Mouse (Mus musculus): ENCODE measurements around the gene Fmo2. TPM values are rescaled to one million over a fixed set of nuclear protein-coding genes. Genes with fewer than 3 reads are reported as not detected.

Gene Fmo2
- polyA plus RNA-seq (2021), result 0.42 TPM

- ATAC-seq (no peak), DNase-seq (ENCODE audit: low read depth, low spot score) (no peak)
- in situ Hi-C loops (cut with MboI; ENCODE audit: low pct_unique_long_range_greater_than_20kb), result loop anchor here (5.0 to 25.0 kb wide), 2 partner anchors 159 to 1014 kb away; no protein-coding TSS in a partner anchor
- no peak for TF ChIP-seq CTCF (IDR thresholded peaks at IDR 0.05)
- ChIA-PET POLR2A (no interaction called here), CTCF (interaction anchor here (0.8 to 1.4 kb wide), 8 partner anchors 11 to 172 kb away, joined by 3 to 4 read pairs (median 3); no protein-coding TSS in a partner anchor)
- peaks cover 19% of the 10 kb centered on the region for H3K27me3 ChIP-seq
Observed at GRCm38 (mm10) chr1:162897838-162898811, at the start of gene Fmo2. TSS of gene Fmo2 (minus strand) at chr1:162898726.

- DNase-seq (ENCODE audit: low read depth, low spot score), result no peak
- TF ChIP-seq CTCF (IDR thresholded peaks at IDR 0.05), result no peak
- in situ Hi-C loops (cut with MboI; ENCODE audit: low pct_unique_long_range_greater_than_20kb), result no loop called here
- CTCF ChIA-PET, result interaction anchor here (1.0 kb wide), 1 partner anchor 45 kb away, joined by 3 read pairs; no protein-coding TSS in a partner anchor
- POLR2A ChIA-PET, result interaction anchor here (0.5 to 1.2 kb wide), 2 partner anchors 9 to 1209 kb away, joined by 3 read pairs; no protein-coding TSS in a partner anchor
- no peak for ATAC-seq
- H3K27me3 ChIP-seq, result peaks cover 10% of the 10 kb centered on the region
Observed at GRCm38 (mm10) chr1:162947934-162948333, 49.4 kb upstream of the Fmo2 start.

- CTCF ChIA-PET, result interaction anchor here (1.0 kb wide), 1 partner anchor 45 kb away, joined by 3 read pairs; no protein-coding TSS in a partner anchor
- in situ Hi-C loops (cut with MboI; ENCODE audit: low pct_unique_long_range_greater_than_20kb), result no loop called here
- H3K27me3 ChIP-seq, result peaks cover 17% of the 10 kb centered on the region
- TF ChIP-seq CTCF (IDR thresholded peaks at IDR 0.05), result no peak
- DNase-seq (ENCODE audit: low read depth, low spot score) (no peak), ATAC-seq (no peak)
- POLR2A ChIA-PET, result interaction anchor here (1.2 kb wide), 1 partner anchor 8 kb away, joined by 3 read pairs; no protein-coding TSS in a partner anchor
Observed at GRCm38 (mm10) chr1:162946837-162947558, 48.5 kb upstream of the Fmo2 start.

GRCm38 (mm10) chr1:162943700-162944099, 45.2 kb upstream of the Fmo2 start:
- in situ Hi-C loops (cut with MboI; ENCODE audit: low pct_unique_long_range_greater_than_20kb), result no loop called here
- no peak for ATAC-seq
- H3K27me3 ChIP-seq, result peaks cover 23% of the 10 kb centered on the region
- CTCF ChIA-PET, result interaction anchor here (1.4 kb wide), 1 partner anchor 9 kb away, joined by 3 read pairs; no protein-coding TSS in a partner anchor
- POLR2A ChIA-PET, result no interaction called here
- no peak for TF ChIP-seq CTCF (IDR thresholded peaks at IDR 0.05)
- DNase-seq (ENCODE audit: low read depth, low spot score), result no peak

- DNase-seq (ENCODE audit: low read depth, low spot score), result no peak
- H3K27me3 ChIP-seq, result peaks cover 42% of the 10 kb centered on the region
- ChIA-PET CTCF (interaction anchor here (1.4 kb wide), 1 partner anchor 12 kb away, joined by 3 read pairs; no protein-coding TSS in a partner anchor), POLR2A (interaction anchor here (1.6 kb wide), 1 partner anchor 9 kb away, joined by 3 read pairs; no protein-coding TSS in a partner anchor)
- no peak for ATAC-seq
- in situ Hi-C loops (cut with MboI; ENCODE audit: low pct_unique_long_range_greater_than_20kb), result no loop called here
- no peak for TF ChIP-seq CTCF (IDR thresholded peaks at IDR 0.05)
Observed at GRCm38 (mm10) chr1:162938696-162939351, 40.3 kb upstream of the Fmo2 start.

- POLR2A ChIA-PET, result interaction anchor here (1.6 kb wide), 1 partner anchor 10 kb away, joined by 3 read pairs; no protein-coding TSS in a partner anchor
- no peak for TF ChIP-seq CTCF (IDR thresholded peaks at IDR 0.05)
- in situ Hi-C loops (cut with MboI; ENCODE audit: low pct_unique_long_range_greater_than_20kb), result no loop called here
- H3K27me3 ChIP-seq, result peaks cover 42% of the 10 kb centered on the region
- DNase-seq (ENCODE audit: low read depth, low spot score) (no peak), ATAC-seq (no peak)
- CTCF ChIA-PET, result interaction anchor here (1.4 kb wide), 1 partner anchor 12 kb away, joined by 3 read pairs; no protein-coding TSS in a partner anchor
Observed at GRCm38 (mm10) chr1:162937970-162938695, 39.6 kb upstream of the Fmo2 start.

GRCm38 (mm10) chr1:162937415-162937814, 38.9 kb upstream of the Fmo2 start, which contains the start of gene Fmo6:
TSS of gene Fmo6 (minus strand) at chr1:162937515.
- POLR2A ChIA-PET, result no interaction called here
- ATAC-seq, result no peak
- H3K27me3 ChIP-seq, result peaks cover 40% of the 10 kb centered on the region
- DNase-seq (ENCODE audit: low read depth, low spot score), result no peak
- CTCF ChIA-PET, result interaction anchor here (1.4 kb wide), 1 partner anchor 11 kb away, joined by 3 read pairs; no protein-coding TSS in a partner anchor
- TF ChIP-seq CTCF (IDR thresholded peaks at IDR 0.05), result no peak
- in situ Hi-C loops (cut with MboI; ENCODE audit: low pct_unique_long_range_greater_than_20kb), result no loop called here

- no peak for TF ChIP-seq CTCF (IDR thresholded peaks at IDR 0.05)
- in situ Hi-C loops (cut with MboI; ENCODE audit: low pct_unique_long_range_greater_than_20kb), result no loop called here
- ATAC-seq, result no peak
- CTCF ChIA-PET, result interaction anchor here (1.4 kb wide), 1 partner anchor 9 kb away, joined by 3 read pairs; no protein-coding TSS in a partner anchor
- POLR2A ChIA-PET, result no interaction called here
- no peak for DNase-seq (ENCODE audit: low read depth, low spot score)
- H3K27me3 ChIP-seq, result peaks cover 38% of the 10 kb centered on the region
Observed at GRCm38 (mm10) chr1:162934374-162935012, 36.0 kb upstream of the Fmo2 start.

GRCm38 (mm10) chr1:162932386-162932785, 33.9 kb upstream of the Fmo2 start:
- in situ Hi-C loops (cut with MboI; ENCODE audit: low pct_unique_long_range_greater_than_20kb), result no loop called here
- POLR2A ChIA-PET, result no interaction called here
- ATAC-seq (no peak), DNase-seq (ENCODE audit: low read depth, low spot score) (no peak)
- CTCF ChIA-PET, result no interaction called here
- H3K27me3 ChIP-seq, result peaks cover 36% of the 10 kb centered on the region
- TF ChIP-seq CTCF (IDR thresholded peaks at IDR 0.05), result no peak

Data from Patski (cell line).